ENCODE assay signal across 7 mouse cellular contexts in genomic region chr2:131189521-131190309, GRCm38 (mm10). TPM values are rescaled to one million over a fixed set of nuclear protein-coding genes. Genes with fewer than 3 reads are reported as not detected.
DNase-seq lines count a peak whose midpoint lies in the region; ATAC-seq lines count a peak whose summit lies in the region.

No protein-coding gene starts in this region.

- H3K4me2 ChIP-seq in hindbrain, embryonic 12.5 days (replicated peaks), result peak overlapping the region; percentile 29

- no peaks in the 10 kb centered on the region for H3K9me3 ChIP-seq in hindbrain, embryonic 12.5 days (replicated peaks)

- peak; percentile 26 to 35 for DNase-seq in B cell, adult 2 months
- peak; percentile 67 for DNase-seq in CD4-positive helper T cell, adult 2 months (ENCODE audit: low read depth, low spot score)
- peak; percentile 70 for DNase-seq in lung, postnatal 36 days
- no peak for DNase-seq in frontal cortex, adult 2 months (ENCODE audit: extremely low spot score in 1 of 2, low spot score in 1 of 2)
- DNase-seq in layer of hippocampus, postnatal 10 days (ENCODE audit: low spot score in 2 of 2), result no peak
- no peak for DNase-seq in left cerebral cortex, adult 9 months (ENCODE audit: low spot score in 2 of 2)

- H3K4me1 ChIP-seq in hindbrain, embryonic 12.5 days, result peaks cover 46% of the 10 kb centered on the region

- peaks cover 27% of the 10 kb centered on the region for H3K36me3 ChIP-seq in hindbrain, embryonic 12.5 days

- WGBS in hindbrain, embryonic 12.5 days, result 44% methylated on average over 5 of the region's 5 CpGs

- ATAC-seq in hindbrain, embryonic 12.5 days (ENCODE audit: low FRiP score), result no peak

- no peak overlapping the region for H3K4me3 ChIP-seq in hindbrain, embryonic 12.5 days

- H3K27ac ChIP-seq in hindbrain, embryonic 12.5 days, result peak overlapping the region; percentile 87

- H3K27me3 ChIP-seq in hindbrain, embryonic 12.5 days, result peaks cover 3% of the 10 kb centered on the region; the same call in 1 of the 2 replicates

- H3K9ac ChIP-seq in hindbrain, embryonic 12.5 days, result peak overlapping the region; percentile 23; the same call in 1 of the 2 replicates

RNA-seq across cellular contexts. Expression of gene Spef1, which starts 2.6 kb away (rescaled TPM):
- polyA plus RNA-seq in hindbrain, embryonic 12.5 days (2016; fragmentation: Nextera tagmentation; extraction: Ambion mirVana), result 8.9 and 9.2 TPM in 2 replicates
- 9.5 and 10.0 TPM in 2 replicates for polyA plus RNA-seq in frontal cortex, adult 2 months (2012; rRNA removed)
- total RNA-seq in layer of hippocampus, postnatal 10 days (2021), result 10 to 100 TPM; 21.9 to 22.7 TPM

RNA-seq across cellular contexts. Expression of gene Cdc25b, which starts 3.0 kb away (rescaled TPM):
- 69.8 and 85.7 TPM in 2 replicates for polyA plus RNA-seq in hindbrain, embryonic 12.5 days (2016; fragmentation: Nextera tagmentation; extraction: Ambion mirVana)
- polyA plus RNA-seq in frontal cortex, adult 2 months (2012; rRNA removed), result 22.8 and 27.6 TPM in 2 replicates
- total RNA-seq in layer of hippocampus, postnatal 10 days (2021), result 10 to 100 TPM; 19.7 to 27.0 TPM

RNA-seq across cellular contexts. Expression of gene Cenpb, which starts 9.8 kb away (rescaled TPM):
- polyA plus RNA-seq in hindbrain, embryonic 12.5 days (2016; fragmentation: Nextera tagmentation; extraction: Ambion mirVana), result 18.3 and 18.5 TPM in 2 replicates
- 73.7 and 79.6 TPM in 2 replicates for polyA plus RNA-seq in frontal cortex, adult 2 months (2012; rRNA removed)
- total RNA-seq in layer of hippocampus, postnatal 10 days (2021), result 100 to 1,000 TPM; 106 to 108 TPM

RNA-seq across cellular contexts. Expression of gene Ap5s1, which starts 17.2 kb away (rescaled TPM):
- 28.4 and 29.1 TPM in 2 replicates for polyA plus RNA-seq in hindbrain, embryonic 12.5 days (2016; fragmentation: Nextera tagmentation; extraction: Ambion mirVana)
- 47.2 and 68.7 TPM in 2 replicates for polyA plus RNA-seq in frontal cortex, adult 2 months (2012; rRNA removed)
- total RNA-seq in layer of hippocampus, postnatal 10 days (2021), result 10 to 100 TPM; 21.0 to 22.4 TPM

RNA-seq across cellular contexts. Expression of gene 1700037H04Rik, which starts 29.8 kb away (rescaled TPM):
- polyA plus RNA-seq in hindbrain, embryonic 12.5 days (2016; fragmentation: Nextera tagmentation; extraction: Ambion mirVana), result 87.4 and 89.7 TPM in 2 replicates
- polyA plus RNA-seq in frontal cortex, adult 2 months (2012; rRNA removed), result 104 and 114 TPM in 2 replicates
- 10 to 100 TPM; 64.4 to 70.0 TPM for total RNA-seq in layer of hippocampus, postnatal 10 days (2021)

Comparison
In these comparisons a context has a peak if more than half of its experiments do, and no peak if none do; other contexts are left out.
1. DNase-seq: peak in B cell, adult 2 months (2 of 2), CD4-positive helper T cell, adult 2 months (single experiment) and lung, postnatal 36 days (single experiment); none in frontal cortex, adult 2 months (0 of 2), layer of hippocampus, postnatal 10 days (0 of 2) and left cerebral cortex, adult 9 months (0 of 2).